Mouse (Mus musculus): ENCODE results near the gene Crb3. TPM values are rescaled to one million over a fixed set of nuclear protein-coding genes. Genes with fewer than 3 reads are reported as not detected.
A peak's percentile ranks its signal among the peaks of the same experiment; 100 is the strongest.

The Crb3 gene
- total RNA-seq, 2 experiments from 2014 or later, result not detected

GRCm38 (mm10) chr17:57062011-57062521 is 3.2 kb downstream of the Crb3 start:
- ATAC-seq (replicated peaks; ENCODE audit: poor library complexity), result no peak

- no peak for ATAC-seq (replicated peaks; ENCODE audit: poor library complexity)
Measured at GRCm38 (mm10) chr17:57062548-57062947, 3.6 kb downstream of the Crb3 start.

GRCm38 (mm10) chr17:57063031-57063430 is 4.1 kb downstream of the Crb3 start:
- no peak for ATAC-seq (replicated peaks; ENCODE audit: poor library complexity)

- 0 out of 2 replicates have a peak, but pooled peaks have one; percentile 13 for ATAC-seq (replicated peaks; ENCODE audit: poor library complexity)
Measured at GRCm38 (mm10) chr17:57066908-57067307, 8.0 kb downstream of the Crb3 start.

GRCm38 (mm10) chr17:57070272-57070671 is 11.4 kb downstream of the Crb3 start:
- no peak for ATAC-seq (replicated peaks; ENCODE audit: poor library complexity)

GRCm38 (mm10) chr17:57070699-57071098 is 11.8 kb downstream of the Crb3 start:
- no peak for ATAC-seq (replicated peaks; ENCODE audit: poor library complexity)

GRCm38 (mm10) chr17:57076916-57077315 is 18.0 kb downstream of the Crb3 start:
- no peak for ATAC-seq (replicated peaks; ENCODE audit: poor library complexity)

- ATAC-seq (replicated peaks; ENCODE audit: poor library complexity), result peak; percentile 94
Measured at GRCm38 (mm10) chr17:57078336-57078735, 19.4 kb downstream of the Crb3 start, which contains the start of gene Dennd1c. Gene Dennd1c, minus strand, starts transcription at chr17:57078514.

- no peak for ATAC-seq (replicated peaks; ENCODE audit: poor library complexity)
Measured at GRCm38 (mm10) chr17:57079919-57080318, 21.0 kb downstream of the Crb3 start.

- no peak for ATAC-seq (replicated peaks; ENCODE audit: poor library complexity)
Measured at GRCm38 (mm10) chr17:57081234-57081842, 22.4 kb downstream of the Crb3 start.

- no peak for ATAC-seq (replicated peaks; ENCODE audit: poor library complexity)
Measured at GRCm38 (mm10) chr17:57082481-57082880, 23.6 kb downstream of the Crb3 start.

GRCm38 (mm10) chr17:57085970-57086757 is 27.3 kb downstream of the Crb3 start:
- no peak for ATAC-seq (replicated peaks; ENCODE audit: poor library complexity)

- peak; percentile 67 for ATAC-seq (replicated peaks; ENCODE audit: poor library complexity)
Measured at GRCm38 (mm10) chr17:57087049-57087832, 28.3 kb downstream of the Crb3 start, which contains the start of gene Tubb4a. Gene Tubb4a, minus strand, starts transcription at chr17:57087782.

GRCm38 (mm10) chr17:57094222-57094621 is 35.3 kb downstream of the Crb3 start:
- peak; percentile 41 for ATAC-seq (replicated peaks; ENCODE audit: poor library complexity)

- peak; percentile 64 for ATAC-seq (replicated peaks; ENCODE audit: poor library complexity)
Measured at GRCm38 (mm10) chr17:57095855-57096622, 37.1 kb downstream of the Crb3 start.

- peak; percentile 67 for ATAC-seq (replicated peaks; ENCODE audit: poor library complexity)
Measured at GRCm38 (mm10) chr17:57096623-57096920, 37.7 kb downstream of the Crb3 start.

GRCm38 (mm10) chr17:57098321-57098720 is 39.4 kb downstream of the Crb3 start:
- ATAC-seq (replicated peaks; ENCODE audit: poor library complexity), result no peak

- ATAC-seq (replicated peaks; ENCODE audit: poor library complexity), result peak; percentile 33
Measured at GRCm38 (mm10) chr17:57099629-57100325, 40.9 kb downstream of the Crb3 start.

- peak; percentile 32; the same call in 1 of the 2 replicates for ATAC-seq (replicated peaks; ENCODE audit: poor library complexity)
Measured at GRCm38 (mm10) chr17:57102276-57102675, 43.4 kb downstream of the Crb3 start.

GRCm38 (mm10) chr17:57104496-57104895 is 45.6 kb downstream of the Crb3 start:
- ATAC-seq (replicated peaks; ENCODE audit: poor library complexity), result no peak
